Mouse (Mus musculus): Measurements from ENCODE around the gene Rasgef1b.
"Not testable (repeated sequence)": the region's sequence is repeated elsewhere in the genome, so short reads cannot be mapped to it uniquely, and the experiment has no call there.

The Rasgef1b gene

GRCm38 (mm10) chr5:99238150-99238549 is 490.7 kb downstream of the Rasgef1b start:
- no peak for DNase-seq

GRCm38 (mm10) chr5:99236888-99237752 is 491.7 kb downstream of the Rasgef1b start:
- no peak for DNase-seq

- DNase-seq: no peak
Measured at GRCm38 (mm10) chr5:99236431-99236830, 492.4 kb downstream of the Rasgef1b start.

- DNase-seq: no peak
Measured at GRCm38 (mm10) chr5:99234275-99234674, 494.6 kb downstream of the Rasgef1b start.

- peak; percentile 25 to 42 for DNase-seq
Measured at GRCm38 (mm10) chr5:99233176-99233575, 495.7 kb downstream of the Rasgef1b start.

GRCm38 (mm10) chr5:99232410-99232809 is 496.5 kb downstream of the Rasgef1b start:
- DNase-seq: no peak

- no peak for DNase-seq
Measured at GRCm38 (mm10) chr5:99230476-99230875, 498.4 kb downstream of the Rasgef1b start.

GRCm38 (mm10) chr5:99227361-99227760 is 501.5 kb downstream of the Rasgef1b start:
- DNase-seq: no peak

- peak in 1 of 2 experiments; percentile 24 for DNase-seq
Measured at GRCm38 (mm10) chr5:99224571-99225011, 504.3 kb downstream of the Rasgef1b start.

GRCm38 (mm10) chr5:99223869-99224498 is 504.9 kb downstream of the Rasgef1b start:
- peak in 1 of 2 experiments; percentile 19 for DNase-seq

GRCm38 (mm10) chr5:99218385-99218784 is 510.5 kb downstream of the Rasgef1b start:
- no peak for DNase-seq

GRCm38 (mm10) chr5:99216588-99217152 is 512.2 kb downstream of the Rasgef1b start:
- DNase-seq: not testable (repeated sequence)

GRCm38 (mm10) chr5:99215207-99216157 is 513.4 kb downstream of the Rasgef1b start:
- no peak for DNase-seq

GRCm38 (mm10) chr5:99214400-99214799 is 514.5 kb downstream of the Rasgef1b start:
- no peak for DNase-seq

- DNase-seq: no peak
Measured at GRCm38 (mm10) chr5:99213211-99213610, 515.7 kb downstream of the Rasgef1b start.

GRCm38 (mm10) chr5:99203475-99203874 is 525.4 kb downstream of the Rasgef1b start:
- DNase-seq: no peak

- peak; percentile 55 to 72 for DNase-seq
Measured at GRCm38 (mm10) chr5:99202074-99202837, 526.6 kb downstream of the Rasgef1b start.

GRCm38 (mm10) chr5:99195436-99195835 is 533.4 kb downstream of the Rasgef1b start:
- DNase-seq: no peak

- peak; percentile 49 to 65 for DNase-seq
Measured at GRCm38 (mm10) chr5:99190941-99191800, 537.7 kb downstream of the Rasgef1b start.

- peak; percentile 11 to 33 for DNase-seq
Measured at GRCm38 (mm10) chr5:99183637-99184036, 545.2 kb downstream of the Rasgef1b start.

Measured in kidney, postnatal 4 days (tissue).